Mouse (Mus musculus) gastrocnemius, postnatal 14 days (tissue): Measurements from ENCODE around the gene Pole4. TPM values are rescaled to one million over a fixed set of nuclear protein-coding genes. Genes with fewer than 3 reads are reported as not detected.

Experiments used
- total RNA-seq, 2 experiments: library from RNA; stranded (reverse); gene quantifications; 2 replicates each; pipeline ENCODE4 v1.2.3; 2021

Pole4 gene
- total RNA-seq, 2 experiments from 2014 or later = 22.0 to 22.9 TPM

Other genes starting within 250 kb of the Pole4 start
- 100 to 1,000 TPM in 1 of 2 experiments, 10 to 100 TPM in 1; 88.2 to 125 TPM for gene Hk2, start 69.1 kb upstream of the Pole4 start, total RNA-seq
- gene Sema4f, start 234.4 kb upstream of the Pole4 start, total RNA-seq = under 1 TPM; 0.16 to 0.71 TPM
- 1 to 10 TPM in 1 of 2 experiments, under 1 TPM in 1; 0.82 to 1.1 TPM for gene M1ap, start 241.5 kb upstream of the Pole4 start, total RNA-seq